Mouse (Mus musculus) adipocyte (in vitro differentiated cells): Measurements from ENCODE around the gene Kctd7.
A peak's percentile ranks its signal among the peaks of the same experiment; 100 is the strongest.

Source experiments
- DNase-seq: peaks from one replicate; pipeline ENCODE4 v3.0.0-alpha.2; 2016; ENCODE audit warnings: low spot score

The Kctd7 gene

GRCm38 (mm10) chr5:130143977-130144333, 706 bp upstream of the Kctd7 start:
- DNase-seq, result no peak

GRCm38 (mm10) chr5:130145961-130146360, 1.3 kb downstream of the Kctd7 start:
- DNase-seq, result peak; percentile 56

- DNase-seq, result no peak
Observed at GRCm38 (mm10) chr5:130149726-130150310, 5.2 kb downstream of the Kctd7 start.

DNA sequence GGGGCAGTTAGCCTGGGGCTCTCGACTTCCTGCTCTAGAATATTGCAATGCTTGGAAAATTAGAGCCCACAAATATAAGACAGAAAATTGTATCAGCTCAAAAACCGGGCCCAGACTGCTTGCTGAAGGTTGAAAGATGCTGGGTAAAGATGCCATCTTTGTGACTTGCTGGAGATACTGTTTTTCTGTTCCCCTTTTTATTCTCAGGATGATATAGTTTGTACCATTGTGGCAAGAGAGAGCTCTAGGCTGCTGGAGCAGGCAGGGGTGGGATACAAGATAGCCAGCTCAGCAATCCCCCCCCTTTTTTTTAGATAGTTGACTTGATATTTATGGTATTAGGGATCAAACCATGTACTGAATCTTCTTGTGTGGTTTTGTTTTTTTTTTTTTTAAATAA, 9.6 kb downstream of the Kctd7 start:
- DNase-seq, result no peak

- no peak for DNase-seq
Observed at GRCm38 (mm10) chr5:130158545-130158944, 13.9 kb downstream of the Kctd7 start.

GRCm38 (mm10) chr5:130159761-130160201, 15.1 kb downstream of the Kctd7 start:
- DNase-seq, result no peak

DNA sequence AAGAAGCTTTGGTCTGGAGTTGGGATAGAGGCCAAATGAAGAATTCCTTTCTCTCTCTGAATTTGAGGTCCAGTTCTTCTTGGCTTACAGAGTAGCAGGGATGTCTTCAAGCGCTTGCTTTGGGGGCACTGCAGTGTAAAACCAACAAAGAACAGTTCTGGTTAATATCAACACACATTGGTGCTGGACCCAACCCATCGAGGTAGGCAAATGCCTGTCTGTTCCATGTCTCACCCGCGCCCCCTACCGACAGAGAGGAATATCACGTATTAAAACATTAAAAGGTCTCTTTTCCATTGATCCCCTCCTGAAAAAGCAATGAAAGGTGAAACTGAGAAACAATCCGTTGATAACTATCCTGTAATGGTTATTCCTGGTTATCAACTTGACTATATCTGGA, 19.0 kb downstream of the Kctd7 start:
- DNase-seq, result peak; percentile 92

DNA sequence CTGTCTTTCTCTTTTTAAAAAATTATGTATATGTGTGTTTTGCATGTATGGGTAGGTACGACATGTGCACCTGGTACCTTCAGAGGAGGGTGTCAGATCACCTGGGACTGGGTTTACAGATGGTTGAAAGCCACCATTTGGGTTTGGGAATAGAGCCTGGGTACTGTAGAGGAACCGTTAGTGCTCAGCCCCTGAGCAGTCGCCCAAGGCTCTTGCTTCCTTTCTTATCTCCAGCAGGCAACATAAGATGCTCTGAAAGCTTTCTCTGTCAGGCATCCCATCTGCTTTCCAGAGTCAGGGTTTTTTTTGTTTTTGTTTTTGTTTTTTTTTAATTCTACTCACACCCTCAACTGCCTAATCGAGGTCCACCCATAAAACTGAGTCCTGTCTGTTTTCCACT, 20.6 kb downstream of the Kctd7 start:
- no peak for DNase-seq

- DNase-seq, result no peak
Observed at GRCm38 (mm10) chr5:130169109-130169508, 24.4 kb downstream of the Kctd7 start.

DNA sequence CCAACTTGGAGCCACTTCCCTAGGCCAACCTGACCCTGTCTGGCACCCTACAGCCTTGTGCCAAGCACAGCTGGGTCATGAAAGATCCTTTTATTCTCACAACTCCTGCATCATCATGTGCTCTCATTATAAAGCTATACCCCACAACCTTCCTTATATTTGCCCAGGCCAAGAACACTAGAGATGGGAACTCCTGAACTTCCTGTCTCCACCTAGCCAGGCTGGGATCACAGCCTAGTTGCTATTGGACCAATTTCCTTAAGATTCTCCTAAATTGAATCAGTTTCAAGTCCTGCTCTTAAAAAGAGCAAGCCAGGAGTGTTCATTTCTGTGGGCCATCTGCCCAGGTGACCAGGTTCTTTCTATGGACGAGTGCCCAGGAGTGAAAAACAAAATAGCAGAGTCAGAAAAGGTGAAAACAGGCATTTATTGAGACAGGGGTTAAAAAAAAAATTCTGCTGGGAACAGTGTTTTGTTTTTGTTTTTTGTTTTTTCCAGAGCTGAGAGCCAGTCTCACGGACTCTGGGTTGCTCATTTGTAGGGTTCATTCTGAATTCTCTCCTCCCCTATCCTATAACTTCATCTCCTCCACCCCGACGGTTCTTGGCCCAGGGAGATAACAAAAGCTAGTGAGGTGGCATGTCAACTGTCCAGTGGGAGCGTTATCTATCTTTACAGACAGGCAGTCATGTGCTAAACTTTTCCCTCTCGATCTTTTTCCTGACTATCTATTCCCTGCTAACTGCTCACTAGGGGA, 26.2 kb downstream of the Kctd7 start:
- no peak for DNase-seq

DNA sequence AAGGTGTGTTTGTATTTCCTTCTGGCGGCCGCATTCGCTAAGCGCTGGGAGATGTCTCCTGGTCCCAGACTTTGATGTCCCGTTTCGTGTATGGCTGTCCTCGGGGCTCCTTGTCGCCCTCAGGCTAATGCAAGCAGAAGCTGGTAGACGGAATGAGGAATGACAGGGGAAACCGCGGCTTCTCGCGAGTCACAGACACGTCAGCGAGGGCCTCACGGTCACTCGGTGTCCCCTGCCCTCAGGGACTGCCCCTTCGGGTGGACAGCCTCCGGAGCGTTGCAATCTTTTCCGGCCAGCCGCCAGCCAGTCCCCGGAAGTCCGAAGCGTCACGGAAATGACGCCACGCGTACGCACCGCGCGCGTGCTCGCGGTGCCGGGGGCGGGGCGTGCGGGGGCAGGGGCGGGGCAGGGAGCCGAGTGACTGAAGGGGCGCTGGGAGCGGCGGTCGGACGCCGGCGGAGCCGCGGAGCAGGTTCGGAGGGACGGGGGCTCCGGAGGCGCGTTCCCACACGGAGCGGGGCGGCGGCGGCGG, 26.8 kb downstream of the Kctd7 start, which contains the start of gene Rabgef1:
Gene Rabgef1 (plus strand): TSS at position 376 of the 532 bp plus-strand sequence.
- peak; percentile 97 for DNase-seq

DNA sequence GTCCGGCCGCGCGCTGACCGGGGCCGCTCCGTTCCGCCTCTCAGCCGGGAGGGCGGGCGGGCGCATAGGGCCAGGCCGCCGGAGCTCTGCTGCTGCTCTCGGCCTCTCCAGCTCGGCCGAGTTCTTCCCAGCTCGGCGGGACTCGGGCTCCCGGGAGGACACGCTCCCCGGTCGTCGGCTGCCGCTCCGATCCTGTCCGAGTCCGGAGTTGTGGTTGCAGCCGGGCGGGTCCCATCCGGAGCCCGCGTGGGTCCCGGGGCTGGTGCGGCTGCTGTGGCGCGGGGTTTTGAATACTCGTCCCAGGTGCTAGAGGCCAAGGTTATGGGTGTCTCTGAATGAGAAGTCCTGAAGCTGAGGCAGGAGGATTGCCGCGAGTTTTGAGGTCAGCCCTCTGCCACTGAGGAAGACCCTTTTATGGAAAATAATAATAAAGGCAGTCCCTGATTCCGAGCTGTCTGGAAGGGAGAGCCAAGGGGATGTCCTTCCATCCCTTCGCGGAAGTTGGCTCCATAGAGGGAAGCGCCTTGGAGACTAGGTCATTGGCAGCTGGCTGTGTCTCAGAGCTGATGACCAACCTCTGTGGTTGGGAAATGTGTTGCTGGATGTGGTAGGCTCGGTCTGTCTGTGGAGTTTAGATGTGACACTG, 27.4 kb downstream of the Kctd7 start:
- DNase-seq, result peak; percentile 93

DNA sequence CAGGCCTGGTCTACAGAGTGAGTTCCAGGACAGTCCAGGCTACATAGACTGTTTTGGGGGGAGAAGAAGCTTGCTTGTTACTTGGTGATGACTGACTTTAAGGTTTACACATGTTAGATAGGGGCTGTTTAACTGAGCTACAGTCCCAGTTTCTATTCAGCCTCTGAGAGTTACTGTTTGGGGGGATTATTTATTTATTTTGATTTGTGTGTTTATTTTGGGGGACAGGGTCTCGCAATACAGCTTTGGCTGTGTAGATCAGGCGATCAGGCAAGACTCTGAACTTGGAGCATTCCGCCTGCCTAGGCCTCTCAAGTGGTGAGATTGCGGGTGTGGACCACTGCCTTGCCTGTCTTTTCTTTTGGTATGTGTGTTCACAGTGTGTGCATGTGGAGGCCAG, 28.4 kb downstream of the Kctd7 start:
- no peak for DNase-seq

GRCm38 (mm10) chr5:130177871-130178270, 33.2 kb downstream of the Kctd7 start:
- DNase-seq, result no peak

- no peak for DNase-seq
Observed at GRCm38 (mm10) chr5:130180362-130180761, 35.7 kb downstream of the Kctd7 start.

DNA sequence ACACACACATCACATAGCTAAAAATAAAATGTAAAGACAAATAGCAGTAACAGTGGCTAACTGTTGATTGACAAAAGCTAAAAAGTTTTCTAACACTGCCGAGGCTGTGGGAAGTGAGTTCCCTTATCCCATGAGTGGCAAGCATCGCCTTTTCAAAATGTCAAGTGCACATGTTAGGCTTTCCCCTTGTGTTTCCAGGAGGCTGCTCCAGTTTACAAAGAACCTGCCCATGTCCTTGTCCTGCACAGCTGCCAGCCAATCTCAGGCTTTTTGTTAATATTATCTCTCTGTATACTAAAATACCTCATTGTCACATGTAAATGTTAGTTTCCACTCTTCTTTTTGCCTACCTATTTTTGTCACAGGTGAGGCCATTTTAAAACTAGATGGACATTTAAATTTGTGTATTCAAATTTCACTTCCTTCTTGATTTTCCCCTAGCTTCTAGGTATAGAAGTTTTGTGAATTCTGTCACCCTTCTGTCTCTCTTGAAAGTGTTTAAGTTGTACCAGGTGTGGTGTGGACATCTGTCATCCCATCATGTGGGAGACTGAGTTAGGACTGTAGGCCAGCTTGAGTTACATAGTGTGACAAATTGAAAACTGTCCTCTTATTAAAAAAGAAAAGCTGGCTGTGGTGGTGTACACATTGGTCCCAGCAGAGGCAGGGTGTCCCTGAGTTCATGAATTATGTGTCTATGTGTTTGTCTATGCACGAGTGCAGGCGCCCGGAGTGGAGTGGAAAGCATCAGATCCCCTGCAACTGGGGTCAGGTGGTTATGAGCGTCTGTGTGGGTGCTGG, 37.3 kb downstream of the Kctd7 start:
- DNase-seq, result no peak

DNA sequence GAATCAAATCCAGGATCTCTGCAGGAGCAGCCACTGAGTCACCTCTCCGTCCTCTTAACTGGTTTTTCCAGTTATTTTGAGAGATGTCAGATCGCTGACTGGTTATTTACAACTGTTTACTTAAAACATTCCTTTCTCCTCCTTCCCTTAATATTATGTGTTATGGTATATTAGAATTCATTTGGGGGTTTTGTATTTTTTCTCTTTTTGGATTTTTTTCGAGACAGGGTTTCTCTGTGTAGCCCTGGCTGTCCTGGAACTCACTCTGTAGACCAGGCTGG, 37.8 kb downstream of the Kctd7 start:
- DNase-seq, result no peak

DNA sequence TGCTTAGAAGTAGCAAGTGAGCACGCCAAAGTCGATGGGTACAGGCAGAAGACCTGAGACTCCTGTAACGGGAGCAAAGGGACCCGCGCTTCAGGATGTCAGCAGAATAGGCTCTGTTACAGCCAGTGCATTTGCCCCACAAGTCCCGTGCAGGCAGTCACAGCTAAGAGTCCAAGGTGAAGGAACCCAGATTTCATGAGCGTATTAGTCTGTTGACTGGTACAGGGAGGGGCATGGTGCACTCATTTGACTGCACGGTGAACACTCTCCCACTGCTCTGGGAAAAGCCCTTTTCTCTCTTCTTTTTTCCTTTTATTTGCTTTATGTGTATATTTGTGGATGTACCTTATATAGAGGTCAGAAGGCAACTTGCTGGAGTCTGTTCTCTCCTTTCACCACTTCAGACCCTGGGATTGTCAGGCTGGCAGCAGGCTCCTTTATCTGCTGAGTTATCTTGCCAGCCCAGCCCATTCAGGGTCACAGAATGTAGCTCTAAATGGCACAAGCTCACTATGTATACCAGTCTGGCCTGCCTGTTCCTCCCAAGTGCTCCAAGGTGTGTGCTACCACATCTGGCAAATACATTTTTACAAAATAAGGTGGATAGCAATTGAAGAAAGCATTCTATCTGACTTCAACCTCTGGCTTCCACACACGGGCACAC, 39.7 kb downstream of the Kctd7 start:
- DNase-seq, result no peak

GRCm38 (mm10) chr5:130185312-130185711, 40.7 kb downstream of the Kctd7 start:
- peak; percentile 52 for DNase-seq

- DNase-seq, result no peak
Observed at GRCm38 (mm10) chr5:130187383-130187782, 42.7 kb downstream of the Kctd7 start.

- DNase-seq, result no peak
Observed at GRCm38 (mm10) chr5:130190909-130191308, 46.2 kb downstream of the Kctd7 start.

- DNase-seq, result no peak
Observed at GRCm38 (mm10) chr5:130191865-130192264, 47.2 kb downstream of the Kctd7 start.
